Mouse (Mus musculus) forebrain, embryonic 10.5 days (tissue): Measurements from ENCODE around the gene Lrrn1. TPM values are rescaled to one million over a fixed set of nuclear protein-coding genes. Genes with fewer than 3 reads are reported as not detected.

ENCODE experiments used
- DNase-seq: peaks from one replicate; pipeline ENCODE4 v3.0.0-alpha.2; 2017; ENCODE audit warnings: low spot score; ENCODE audit errors: extremely low spot score
- H3K27ac ChIP-seq: fragments of 300-500 bp; sonication (generic); 2 replicates; pipeline ENCODE4 v1.5.1; 2016; ENCODE audit warnings: mild to moderate bottlenecking
- H3K27me3 ChIP-seq: fragments of 300-500 bp; sonication (generic); 2 replicates; pipeline ENCODE4 v1.6.1; 2016; ENCODE audit warnings: mild to moderate bottlenecking; ENCODE audit not compliant: poor library complexity, severe bottlenecking
- H3K36me3 ChIP-seq: fragments of 300-500 bp; sonication (generic); replicated peaks from 2 replicates; pipeline ENCODE4 v1.6.1; 2016; ENCODE audit warnings: mild to moderate bottlenecking, moderate library complexity
- H3K4me1 ChIP-seq: fragments of 300-500 bp; sonication (generic); 2 replicates; pipeline ENCODE4 v1.6.1; 2016
- H3K4me3 ChIP-seq: fragments of 300-500 bp; sonication (generic); 2 replicates; pipeline ENCODE4 v1.5.1; 2016; ENCODE audit warnings: mild to moderate bottlenecking, moderate library complexity
- H3K9me3 ChIP-seq: fragments of 300-500 bp; sonication (generic); 2 replicates; pipeline ENCODE4 v1.6.1; 2016; ENCODE audit warnings: mild to moderate bottlenecking, moderate library complexity
- WGBS: fragments of 180-500 bp; shearing (Covaris S2); methylation state at CpG from one replicate; pipeline ENCODE4 v1.1.7; 2016; 5-methylcytosine and 5-hydroxymethylcytosine counted together
- polyA plus RNA-seq: library from polyadenylated mRNA; unstranded; fragments of >200 nt; fragmentation: Nextera tagmentation; extraction: Ambion mirVana; gene quantifications from 2 replicates; pipeline ENCODE4 v1.2.1, GENCODE M21; 2016

The Lrrn1 gene
- polyA plus RNA-seq, 1 experiment from 2014 or later, result 147 TPM

DNA sequence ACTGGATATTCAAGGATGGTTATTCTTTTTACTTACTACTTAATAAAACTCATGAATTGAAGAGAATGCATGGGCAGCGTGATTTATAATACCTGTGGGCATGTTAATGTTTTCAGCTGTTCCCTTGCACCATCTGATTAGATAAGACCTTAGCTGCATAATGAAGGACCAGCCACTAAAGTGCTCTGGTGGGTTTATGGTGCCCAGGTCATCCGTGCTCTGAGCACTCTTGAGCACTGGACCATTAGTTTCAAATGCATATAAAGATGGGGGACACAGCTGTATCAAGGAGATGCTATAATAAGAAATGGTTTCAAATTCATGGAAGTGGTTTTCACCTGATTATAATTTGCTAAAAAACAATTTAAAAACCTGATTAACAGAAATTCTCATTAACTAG lies 16.7 kb downstream of the Lrrn1 start:
- 82% methylated on average over 2 of the region's 2 CpGs for WGBS
- Histone ChIP-seq H3K4me1 (no peaks in the 10 kb centered on the region), H3K9me3 (no peaks in the 10 kb centered on the region), H3K27ac (no peak overlapping the region), H3K4me3 (no peak overlapping the region), H3K36me3 (peaks cover 53% of the 10 kb centered on the region), H3K27me3 (no peaks in the 10 kb centered on the region)
- DNase-seq, result no peak

DNA sequence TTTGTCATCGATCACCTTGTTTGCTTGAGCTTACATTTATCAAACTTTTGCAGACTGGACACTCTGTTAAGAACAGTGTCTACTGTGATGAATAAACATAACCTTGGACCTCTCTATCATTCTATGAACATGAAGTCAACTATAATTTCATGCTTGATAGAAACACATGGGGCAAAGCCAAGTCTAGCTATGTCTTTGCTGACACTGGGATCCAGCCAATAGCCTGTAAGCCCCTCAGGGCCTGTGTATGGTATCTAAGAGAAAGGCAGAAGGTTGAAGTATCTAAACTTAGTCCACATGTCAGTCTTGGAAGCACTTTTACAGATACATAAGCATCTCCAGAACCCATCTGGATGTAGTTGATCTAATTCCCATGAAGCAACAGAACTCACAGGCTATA lies 22.9 kb downstream of the Lrrn1 start:
- Histone ChIP-seq H3K27ac (no peak overlapping the region), H3K9me3 (no peaks in the 10 kb centered on the region), H3K27me3 (no peaks in the 10 kb centered on the region), H3K4me3 (no peak overlapping the region), H3K36me3 (peaks cover 51% of the 10 kb centered on the region), H3K4me1 (peaks cover 6% of the 10 kb centered on the region)
- 94% methylated on average over 1 of the region's 1 CpGs for WGBS
- no peak for DNase-seq

DNA sequence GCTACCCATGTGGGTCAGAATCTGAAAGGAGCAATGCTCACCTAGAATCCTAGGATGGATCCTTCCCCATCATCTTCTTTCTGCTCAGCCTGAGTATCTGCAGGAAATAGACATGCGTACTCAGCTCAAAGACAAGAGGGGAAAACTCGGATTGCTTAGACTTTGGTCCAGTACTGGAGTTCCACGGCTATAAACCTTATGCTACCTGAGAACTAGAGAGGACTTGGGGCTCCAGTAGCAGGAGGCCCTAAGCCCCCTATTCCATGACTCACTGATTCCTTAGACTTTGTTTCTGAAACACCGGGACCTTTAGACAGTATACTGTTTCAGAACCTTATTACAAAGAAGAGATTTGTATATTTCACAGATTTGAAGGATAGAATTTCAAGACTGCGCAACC lies 25.8 kb downstream of the Lrrn1 start:
- H3K9me3 ChIP-seq, result no peaks in the 10 kb centered on the region
- 93% methylated on average over 5 of the region's 5 CpGs for WGBS
- H3K27me3 ChIP-seq, result no peaks in the 10 kb centered on the region
- no peak overlapping the region for H3K27ac ChIP-seq
- H3K4me1 ChIP-seq, result peaks cover 6% of the 10 kb centered on the region
- no peak for DNase-seq
- H3K36me3 ChIP-seq, result peaks cover 59% of the 10 kb centered on the region
- H3K4me3 ChIP-seq, result no peak overlapping the region

GRCm38 (mm10) chr6:107556996-107557395 lies 27.4 kb downstream of the Lrrn1 start:
- H3K4me1 ChIP-seq, result peaks cover 6% of the 10 kb centered on the region
- no peak overlapping the region for H3K27ac ChIP-seq
- no peak overlapping the region for H3K4me3 ChIP-seq
- 77% methylated on average over 3 of the region's 3 CpGs for WGBS
- H3K27me3 ChIP-seq, result no peaks in the 10 kb centered on the region
- no peaks in the 10 kb centered on the region for H3K9me3 ChIP-seq
- peaks cover 58% of the 10 kb centered on the region for H3K36me3 ChIP-seq
- DNase-seq, result no peak

- H3K4me1 ChIP-seq, result peaks cover 6% of the 10 kb centered on the region
- WGBS, result 92% methylated on average over 3 of the region's 3 CpGs
- H3K27ac ChIP-seq, result no peak overlapping the region
- no peaks in the 10 kb centered on the region for H3K9me3 ChIP-seq
- H3K4me3 ChIP-seq, result no peak overlapping the region
- DNase-seq, result no peak
- peaks cover 52% of the 10 kb centered on the region for H3K36me3 ChIP-seq
- H3K27me3 ChIP-seq, result no peaks in the 10 kb centered on the region
These were observed 28.2 kb downstream of the Lrrn1 start for GRCm38 (mm10) chr6:107557806-107558205.

GRCm38 (mm10) chr6:107562255-107562654 lies 32.7 kb downstream of the Lrrn1 start:
- 95% methylated on average over 2 of the region's 2 CpGs for WGBS
- H3K9me3 ChIP-seq, result no peaks in the 10 kb centered on the region
- H3K4me1 ChIP-seq, result 0 out of 2 replicates have a peak, but pooled peaks cover under 1% of the 10 kb centered on the region
- H3K36me3 ChIP-seq, result peaks cover 40% of the 10 kb centered on the region
- no peak overlapping the region for H3K4me3 ChIP-seq
- no peak for DNase-seq
- H3K27me3 ChIP-seq, result no peaks in the 10 kb centered on the region
- H3K27ac ChIP-seq, result no peak overlapping the region

DNA sequence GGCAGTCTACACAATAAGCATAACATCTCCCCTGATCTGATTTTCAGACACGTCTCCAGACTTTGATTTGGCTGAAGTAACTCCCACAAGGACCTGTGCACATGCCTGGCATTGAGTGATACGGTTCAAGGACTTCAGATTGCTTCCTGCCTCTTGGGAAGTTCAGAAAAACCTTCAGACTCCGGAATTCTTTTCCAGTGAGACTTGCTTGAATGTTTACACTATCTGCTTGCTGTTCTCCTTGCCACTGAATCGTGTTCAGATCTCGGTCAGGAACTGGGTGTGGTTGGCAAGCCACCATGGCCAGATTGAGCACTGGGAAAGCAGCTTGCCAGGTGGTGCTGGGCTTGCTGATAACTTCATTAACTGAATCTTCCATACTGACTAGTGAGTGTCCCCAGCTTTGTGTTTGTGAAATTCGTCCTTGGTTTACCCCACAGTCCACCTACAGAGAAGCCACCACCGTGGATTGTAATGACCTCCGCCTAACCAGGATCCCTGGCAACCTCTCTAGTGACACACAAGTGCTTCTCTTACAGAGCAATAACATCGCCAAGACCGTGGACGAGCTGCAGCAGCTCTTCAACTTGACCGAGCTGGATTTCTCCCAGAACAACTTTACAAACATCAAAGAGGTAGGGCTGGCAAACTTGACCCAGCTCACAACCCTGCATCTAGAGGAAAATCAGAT lies 37.5 kb downstream of the Lrrn1 start:
- Histone ChIP-seq H3K27me3 (no peaks in the 10 kb centered on the region), H3K4me3 (no peak overlapping the region), H3K4me1 (no peaks in the 10 kb centered on the region), H3K9me3 (no peaks in the 10 kb centered on the region), H3K36me3 (peaks cover 58% of the 10 kb centered on the region), H3K27ac (no peak overlapping the region)
- no peak for DNase-seq
- WGBS, result 93% methylated on average over 12 of the region's 12 CpGs

DNA sequence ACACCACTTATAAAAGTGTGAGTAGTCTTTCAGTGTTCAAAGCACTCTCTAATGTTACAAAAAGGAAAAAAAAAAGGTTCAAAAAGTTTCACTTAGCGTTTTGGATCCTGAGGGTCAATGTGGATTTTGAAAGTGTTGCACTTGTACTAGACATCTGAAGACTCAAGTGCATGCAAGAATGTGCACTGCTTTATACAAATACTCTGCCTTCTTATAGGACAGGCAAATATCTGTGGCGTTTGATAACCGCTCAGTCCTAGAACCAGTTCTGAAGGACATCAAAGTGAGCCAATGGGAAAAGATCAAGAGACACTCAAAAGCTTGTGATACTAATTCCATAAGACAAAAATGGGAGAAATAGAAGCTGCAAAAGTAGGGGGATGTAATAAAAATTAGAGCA lies 45.0 kb downstream of the Lrrn1 start:
- H3K4me3 ChIP-seq, result no peak overlapping the region
- no peak for DNase-seq
- peaks cover 45% of the 10 kb centered on the region for H3K36me3 ChIP-seq
- no peak overlapping the region for H3K27ac ChIP-seq
- no peaks in the 10 kb centered on the region for H3K4me1 ChIP-seq
- H3K27me3 ChIP-seq, result no peaks in the 10 kb centered on the region
- 96% methylated on average over 3 of the region's 3 CpGs for WGBS
- no peaks in the 10 kb centered on the region for H3K9me3 ChIP-seq

DNA sequence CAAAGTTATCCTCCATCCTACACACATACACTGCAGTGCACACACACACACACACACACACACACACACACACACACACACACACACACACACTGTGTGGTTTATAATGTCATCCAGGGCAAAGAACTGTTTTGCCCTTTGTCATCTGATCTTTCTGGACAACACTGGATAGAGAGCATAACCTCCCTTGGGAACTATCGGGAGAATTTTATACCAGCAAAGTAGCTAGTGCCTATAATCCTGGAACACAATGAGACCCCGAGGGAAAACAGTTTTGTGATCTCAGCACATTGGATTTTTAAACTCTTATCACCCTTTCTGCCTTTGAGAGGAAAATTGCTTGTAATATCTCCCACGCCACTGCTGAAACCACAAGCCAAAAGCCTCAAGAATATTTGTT lies 45.8 kb downstream of the Lrrn1 start:
- Histone ChIP-seq H3K4me1 (no peaks in the 10 kb centered on the region), H3K27ac (no peak overlapping the region), H3K9me3 (no peaks in the 10 kb centered on the region), H3K36me3 (peaks cover 37% of the 10 kb centered on the region), H3K4me3 (no peak overlapping the region), H3K27me3 (no peaks in the 10 kb centered on the region)
- WGBS, result 85% methylated on average over 3 of the region's 3 CpGs
- no peak for DNase-seq

DNA sequence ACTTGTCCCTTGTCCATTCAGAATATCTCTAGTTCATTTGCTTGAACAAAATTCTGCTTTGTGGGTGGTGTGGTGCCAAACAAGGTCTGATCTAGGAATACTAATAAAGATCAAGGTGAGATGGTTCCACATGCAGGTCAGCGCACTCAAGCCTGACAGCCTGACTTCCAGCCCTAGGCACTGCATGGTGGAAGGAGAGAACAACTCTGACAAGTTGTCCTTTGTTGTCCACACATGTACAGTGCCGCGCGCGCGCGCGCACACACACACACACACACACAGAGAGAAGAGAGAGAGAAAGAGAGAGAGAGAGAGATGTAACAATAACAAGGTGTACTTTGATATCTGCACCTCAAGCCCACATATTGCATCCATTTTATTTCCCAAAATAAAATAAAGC lies 47.7 kb downstream of the Lrrn1 start:
- Histone ChIP-seq H3K27ac (no peak overlapping the region), H3K4me3 (no peak overlapping the region), H3K27me3 (no peaks in the 10 kb centered on the region), H3K36me3 (peaks cover 18% of the 10 kb centered on the region), H3K9me3 (no peaks in the 10 kb centered on the region), H3K4me1 (no peaks in the 10 kb centered on the region)
- no peak for DNase-seq
- WGBS, result 97% methylated on average over 8 of the region's 8 CpGs

- Histone ChIP-seq H3K9me3 (no peaks in the 10 kb centered on the region), H3K27me3 (no peaks in the 10 kb centered on the region), H3K4me3 (no peak overlapping the region), H3K27ac (no peak overlapping the region; the same call in 1 of the 2 replicates), H3K36me3 (no peaks in the 10 kb centered on the region), H3K4me1 (no peaks in the 10 kb centered on the region)
- 96% methylated on average over 1 of the region's 1 CpGs for WGBS
- no peak for DNase-seq
These were observed 54.3 kb downstream of the Lrrn1 start for GRCm38 (mm10) chr6:107583759-107584383.

DNA sequence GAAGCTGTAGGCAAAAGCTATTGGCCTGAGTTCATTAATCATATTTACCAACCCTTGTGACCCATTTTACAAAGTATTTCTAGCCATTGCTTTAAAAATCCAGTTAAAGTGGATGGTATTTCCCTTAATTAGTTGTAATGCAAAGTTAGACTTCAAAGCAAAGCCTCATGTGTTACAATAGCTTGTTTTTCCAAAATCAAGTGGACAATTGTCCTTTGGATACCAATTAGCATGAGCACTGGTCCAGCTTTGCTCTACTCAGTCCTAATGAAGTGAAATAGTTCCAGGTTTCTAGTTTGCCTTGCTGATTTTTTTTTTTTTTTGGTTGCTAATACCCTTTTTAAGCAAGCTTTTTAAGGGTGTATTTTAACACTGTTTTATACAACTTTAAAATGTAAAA lies 75.6 kb downstream of the Lrrn1 start:
- Histone ChIP-seq H3K9me3 (no peaks in the 10 kb centered on the region), H3K27me3 (no peaks in the 10 kb centered on the region), H3K27ac (no peak overlapping the region), H3K4me1 (no peaks in the 10 kb centered on the region), H3K36me3 (no peaks in the 10 kb centered on the region), H3K4me3 (no peak overlapping the region)
- DNase-seq, result no peak

DNA sequence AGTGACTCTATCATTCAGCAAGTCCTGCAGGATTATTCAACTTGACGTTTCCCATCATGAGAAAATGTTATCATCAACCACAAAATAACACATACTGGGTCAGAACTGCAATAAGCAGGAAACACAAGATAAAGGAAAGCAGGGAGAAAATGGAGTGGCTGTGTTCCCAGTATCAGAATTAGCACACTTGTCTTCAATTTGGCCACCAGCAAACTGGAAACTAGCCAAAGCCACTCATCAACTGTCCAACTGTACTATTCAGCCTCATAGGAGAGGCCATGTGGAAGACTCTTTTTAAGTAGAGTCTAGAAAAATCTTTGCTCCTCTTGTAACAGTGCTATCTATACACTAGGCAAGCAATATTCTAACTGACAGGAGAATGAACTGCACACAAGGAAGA lies 84.7 kb downstream of the Lrrn1 start:
- WGBS, result 88% methylated on average over 1 of the region's 1 CpGs

More for the DNA sequence above, 84.7 kb downstream of the Lrrn1 start:
- DNase-seq, result no peak
- Histone ChIP-seq H3K4me1 (no peaks in the 10 kb centered on the region), H3K36me3 (no peaks in the 10 kb centered on the region), H3K27me3 (no peaks in the 10 kb centered on the region), H3K4me3 (no peak overlapping the region), H3K9me3 (no peaks in the 10 kb centered on the region), H3K27ac (no peak overlapping the region)
